Mouse (Mus musculus): ENCODE measurements around the gene Slc23a2. TPM values are rescaled to one million over a fixed set of nuclear protein-coding genes. Genes with fewer than 3 reads are reported as not detected.

Slc23a2 gene
- polyA plus RNA-seq, 1 experiment: 3.6 TPM

DNA sequence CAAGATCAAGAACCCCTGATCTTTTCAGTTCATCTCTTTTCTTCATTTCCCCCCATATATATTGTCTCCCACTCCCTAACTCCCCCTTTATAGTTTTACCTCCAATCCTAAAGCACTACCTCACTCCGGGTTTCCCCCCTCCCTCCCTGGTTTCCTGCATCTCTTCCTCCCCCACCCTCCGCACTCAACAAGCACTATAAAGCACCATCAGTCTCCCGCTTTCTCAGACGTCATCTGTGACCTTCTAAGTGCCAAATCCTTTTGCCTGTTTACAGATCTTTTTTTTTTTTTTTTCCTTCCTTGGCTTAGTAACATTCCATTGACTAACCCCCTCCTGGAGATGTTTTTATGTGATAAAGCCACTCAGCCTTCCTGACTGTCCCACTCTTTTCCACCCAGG lies 1.6 kb upstream of the Slc23a2 start:
- no peak overlapping the region for H3K27ac ChIP-seq (ENCODE audit: control insufficient read depth, insufficient read depth, low read depth, low read length)
- H3K27me3 ChIP-seq (ENCODE audit: control insufficient read depth, insufficient read depth, low read length): no peaks in the 10 kb centered on the region
- TF ChIP-seq POLR2A (IDR thresholded peaks at IDR 0.05; ENCODE audit: control insufficient read depth, low read depth, low read length) (no peak), CTCF (IDR thresholded peaks at IDR 0.05; ENCODE audit: control insufficient read depth, insufficient read depth, insufficient replicate concordance, low read depth, low read length) (no peak)
- H3K4me3 ChIP-seq (ENCODE audit: control insufficient read depth, low read depth, low read length): no peak overlapping the region
- no peaks in the 10 kb centered on the region for H3K36me3 ChIP-seq (ENCODE audit: control insufficient read depth, insufficient read depth, low read length)
- peaks cover 10% of the 10 kb centered on the region for H3K4me1 ChIP-seq (ENCODE audit: control insufficient read depth, insufficient read depth, low read length)

DNA sequence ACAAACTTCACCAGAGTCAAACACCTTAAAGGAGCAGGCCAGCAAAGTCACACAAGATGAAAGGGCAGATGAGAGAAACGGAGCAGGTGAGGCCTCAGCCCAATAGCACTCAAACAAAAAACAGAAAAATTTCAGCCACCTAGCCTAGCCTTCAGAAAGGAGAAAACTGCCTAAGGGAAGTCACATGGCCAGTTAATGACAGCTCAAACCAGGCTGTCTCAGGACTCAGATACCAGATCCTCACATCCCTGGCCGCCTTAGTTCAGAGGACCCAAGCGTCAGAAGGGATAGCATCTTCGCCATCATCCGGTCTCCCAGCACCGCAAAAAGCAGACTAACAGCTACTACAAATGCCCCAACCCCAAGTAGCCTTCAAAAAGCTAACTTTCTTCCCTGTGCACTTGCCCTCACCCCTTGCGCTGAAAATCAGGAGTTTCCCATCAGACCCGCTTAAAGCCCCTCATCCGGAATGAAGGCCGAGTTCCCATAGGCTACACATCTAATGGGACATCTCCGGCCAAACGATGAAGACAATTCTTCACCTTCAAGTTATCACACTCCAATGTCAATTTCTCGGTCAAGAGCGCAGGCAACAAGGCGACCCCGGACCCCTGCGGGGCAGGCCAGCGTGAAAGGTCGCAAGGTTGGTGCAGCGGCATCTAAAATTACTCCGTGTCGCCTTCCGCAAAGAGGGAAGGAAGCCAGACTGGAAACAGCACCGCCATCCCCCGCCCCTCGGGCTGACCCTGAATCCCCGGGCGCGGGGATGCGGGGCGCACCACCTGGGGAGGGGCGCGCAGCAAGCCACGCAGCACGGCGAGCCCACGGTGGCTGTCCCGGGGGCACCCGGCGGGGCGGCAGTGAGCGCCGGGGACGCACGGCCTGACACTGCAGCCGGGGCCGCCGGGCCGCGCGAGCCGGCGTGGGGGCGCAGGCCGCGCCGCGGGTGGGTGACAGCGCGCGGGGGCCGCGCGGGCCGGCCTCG lies 673 bp downstream of the Slc23a2 start:
- Histone ChIP-seq H3K36me3 (ENCODE audit: control insufficient read depth, insufficient read depth, low read length) (no peaks in the 10 kb centered on the region), H3K27me3 (ENCODE audit: control insufficient read depth, insufficient read depth, low read length) (no peaks in the 10 kb centered on the region), H3K27ac (ENCODE audit: control insufficient read depth, insufficient read depth, low read depth, low read length) (no peak overlapping the region), H3K4me3 (ENCODE audit: control insufficient read depth, low read depth, low read length) (peak overlapping the region; percentile 86), H3K4me1 (ENCODE audit: control insufficient read depth, insufficient read depth, low read length) (peaks cover 10% of the 10 kb centered on the region)
- TF ChIP-seq POLR2A (IDR thresholded peaks at IDR 0.05; ENCODE audit: control insufficient read depth, low read depth, low read length) (no peak), CTCF (IDR thresholded peaks at IDR 0.05; ENCODE audit: control insufficient read depth, insufficient read depth, insufficient replicate concordance, low read depth, low read length) (no peak)

DNA sequence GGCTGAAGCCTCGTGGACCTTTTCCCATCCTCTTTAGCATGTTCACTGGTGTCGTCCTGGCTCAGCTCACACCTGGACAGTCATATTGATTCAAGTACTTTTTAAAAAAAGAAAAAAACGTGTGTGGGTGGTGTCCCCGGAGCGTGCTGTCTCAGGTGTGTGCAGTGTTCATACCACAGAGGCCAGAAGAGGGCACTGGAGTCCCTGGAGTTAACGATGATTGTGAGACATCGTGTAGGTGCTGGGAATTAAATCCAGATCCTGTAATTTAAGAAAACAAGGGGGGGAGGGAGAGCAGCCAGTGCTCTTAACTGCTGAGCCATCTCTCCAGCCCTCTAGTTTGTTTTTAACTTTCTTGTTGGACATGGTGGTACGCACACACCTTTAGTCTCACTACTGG lies 2.3 kb downstream of the Slc23a2 start:
- Histone ChIP-seq H3K27ac (ENCODE audit: control insufficient read depth, insufficient read depth, low read depth, low read length) (no peak overlapping the region), H3K4me1 (ENCODE audit: control insufficient read depth, insufficient read depth, low read length) (peaks cover 10% of the 10 kb centered on the region), H3K36me3 (ENCODE audit: control insufficient read depth, insufficient read depth, low read length) (no peaks in the 10 kb centered on the region), H3K4me3 (ENCODE audit: control insufficient read depth, low read depth, low read length) (no peak overlapping the region), H3K27me3 (ENCODE audit: control insufficient read depth, insufficient read depth, low read length) (no peaks in the 10 kb centered on the region)
- TF ChIP-seq POLR2A (IDR thresholded peaks at IDR 0.05; ENCODE audit: control insufficient read depth, low read depth, low read length) (no peak), CTCF (IDR thresholded peaks at IDR 0.05; ENCODE audit: control insufficient read depth, insufficient read depth, insufficient replicate concordance, low read depth, low read length) (no peak)

DNA sequence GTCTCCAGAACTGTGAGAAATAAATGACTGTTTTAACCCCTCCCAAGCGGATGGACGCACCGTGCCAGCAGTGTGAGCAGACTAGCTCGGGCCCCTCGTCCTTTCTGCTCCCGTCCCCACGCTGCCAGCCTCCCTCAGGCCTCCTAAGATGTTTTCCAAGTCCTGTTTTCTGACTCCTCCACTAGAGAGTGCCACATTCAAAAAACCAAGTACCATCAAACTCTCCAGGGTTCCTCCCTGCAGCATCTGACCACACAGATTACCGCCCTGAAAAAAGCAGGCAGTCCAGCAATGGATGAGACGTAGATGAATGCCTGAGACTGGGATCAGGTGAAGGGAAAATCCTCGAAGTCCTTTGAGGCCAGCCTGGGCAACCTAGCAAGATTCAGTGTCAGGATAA lies 4.4 kb downstream of the Slc23a2 start:
- no peak for TF ChIP-seq CTCF (IDR thresholded peaks at IDR 0.05; ENCODE audit: control insufficient read depth, insufficient read depth, insufficient replicate concordance, low read depth, low read length)
- TF ChIP-seq POLR2A (IDR thresholded peaks at IDR 0.05; ENCODE audit: control insufficient read depth, low read depth, low read length): no peak

DNA sequence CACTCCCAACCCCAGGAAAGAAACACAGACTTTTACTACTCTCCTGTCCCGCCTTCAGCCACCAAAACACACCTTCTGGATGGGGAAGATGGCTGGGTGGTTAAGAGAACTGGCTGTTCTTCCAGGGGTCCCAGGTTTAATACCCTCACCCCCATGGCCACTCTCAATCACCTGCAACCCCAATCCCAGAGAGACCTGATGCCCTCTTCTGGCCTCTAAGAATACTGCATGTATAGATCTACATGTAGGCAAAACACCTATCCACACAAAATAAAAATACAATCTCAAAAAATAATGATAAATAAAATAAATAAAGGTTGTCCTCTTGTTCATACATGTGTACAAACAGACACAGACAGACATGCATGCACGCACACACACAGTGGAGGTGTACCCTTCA lies 5.8 kb downstream of the Slc23a2 start:
- Histone ChIP-seq H3K27ac (ENCODE audit: control insufficient read depth, insufficient read depth, low read depth, low read length) (no peak overlapping the region), H3K36me3 (ENCODE audit: control insufficient read depth, insufficient read depth, low read length) (no peaks in the 10 kb centered on the region), H3K27me3 (ENCODE audit: control insufficient read depth, insufficient read depth, low read length) (no peaks in the 10 kb centered on the region), H3K4me3 (ENCODE audit: control insufficient read depth, low read depth, low read length) (no peak overlapping the region), H3K4me1 (ENCODE audit: control insufficient read depth, insufficient read depth, low read length) (no peaks in the 10 kb centered on the region)
- no peak for TF ChIP-seq CTCF (IDR thresholded peaks at IDR 0.05; ENCODE audit: control insufficient read depth, insufficient read depth, insufficient replicate concordance, low read depth, low read length)
- no peak for TF ChIP-seq POLR2A (IDR thresholded peaks at IDR 0.05; ENCODE audit: control insufficient read depth, low read depth, low read length)

More for the DNA sequence above, 4.4 kb downstream of the Slc23a2 start:
- Histone ChIP-seq H3K36me3 (ENCODE audit: control insufficient read depth, insufficient read depth, low read length) (no peaks in the 10 kb centered on the region), H3K4me3 (ENCODE audit: control insufficient read depth, low read depth, low read length) (no peak overlapping the region), H3K27ac (ENCODE audit: control insufficient read depth, insufficient read depth, low read depth, low read length) (no peak overlapping the region), H3K4me1 (ENCODE audit: control insufficient read depth, insufficient read depth, low read length) (peaks cover 9% of the 10 kb centered on the region), H3K27me3 (ENCODE audit: control insufficient read depth, insufficient read depth, low read length) (no peaks in the 10 kb centered on the region)

DNA sequence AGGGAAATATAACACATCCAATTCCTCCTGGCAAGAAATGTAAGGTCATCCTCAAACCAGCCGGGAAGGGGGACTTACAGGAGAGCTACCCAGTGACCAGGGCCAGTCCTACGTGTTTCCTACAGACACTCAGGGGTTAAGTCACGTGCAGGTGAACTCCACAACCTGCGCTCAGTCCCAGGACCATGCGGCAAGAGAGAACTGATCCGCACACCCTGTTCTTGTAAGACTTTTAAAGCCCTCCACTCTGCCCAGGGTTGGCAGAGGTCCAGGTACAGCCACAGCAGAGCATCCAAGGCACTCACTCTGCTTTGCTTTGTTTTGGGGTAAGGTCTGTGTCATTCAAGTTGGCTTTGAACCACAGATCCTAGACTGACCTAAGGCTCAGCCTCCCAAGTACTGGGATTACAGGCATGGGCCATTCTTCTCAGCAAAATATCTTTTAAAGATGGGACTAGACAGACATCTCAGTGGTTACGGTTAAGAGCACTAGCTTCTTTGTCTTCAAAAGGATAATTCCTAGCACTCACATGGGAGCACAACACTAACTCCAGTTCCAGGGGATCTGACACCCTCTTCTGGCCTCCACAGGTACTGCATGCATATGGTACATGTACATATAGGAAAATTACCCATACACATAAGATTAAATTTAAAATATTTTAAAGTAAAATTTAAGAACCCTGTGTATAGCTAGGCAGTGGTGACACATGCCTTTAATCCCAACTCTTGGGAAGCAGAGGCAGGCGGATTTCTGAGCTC lies 8.9 kb downstream of the Slc23a2 start:
- Histone ChIP-seq H3K4me1 (ENCODE audit: control insufficient read depth, insufficient read depth, low read length) (peaks cover 3% of the 10 kb centered on the region), H3K36me3 (ENCODE audit: control insufficient read depth, insufficient read depth, low read length) (no peaks in the 10 kb centered on the region), H3K27ac (ENCODE audit: control insufficient read depth, insufficient read depth, low read depth, low read length) (no peak overlapping the region), H3K4me3 (ENCODE audit: control insufficient read depth, low read depth, low read length) (no peak overlapping the region), H3K27me3 (ENCODE audit: control insufficient read depth, insufficient read depth, low read length) (no peaks in the 10 kb centered on the region)
- TF ChIP-seq CTCF (IDR thresholded peaks at IDR 0.05; ENCODE audit: control insufficient read depth, insufficient read depth, insufficient replicate concordance, low read depth, low read length) (no peak), POLR2A (IDR thresholded peaks at IDR 0.05; ENCODE audit: control insufficient read depth, low read depth, low read length) (no peak)

DNA sequence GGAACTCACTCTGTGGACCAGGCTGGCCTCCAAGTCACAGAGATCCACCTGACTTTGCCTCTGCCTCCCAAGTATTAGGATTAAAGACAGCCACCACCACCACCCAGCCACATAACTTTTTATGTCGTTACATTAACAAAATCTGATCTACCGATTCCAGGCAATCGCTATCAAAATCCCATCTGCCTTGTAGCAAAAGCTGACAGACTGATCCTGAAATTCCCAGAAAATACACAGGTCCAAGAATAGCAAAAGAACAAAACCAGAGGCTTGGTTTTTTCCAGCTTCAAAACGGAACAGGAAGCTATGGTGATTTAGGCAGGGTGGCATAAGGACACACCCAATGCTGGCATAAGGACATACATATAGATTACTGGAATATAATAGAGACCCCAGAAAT lies 10.2 kb downstream of the Slc23a2 start:
- TF ChIP-seq CTCF (IDR thresholded peaks at IDR 0.05; ENCODE audit: control insufficient read depth, insufficient read depth, insufficient replicate concordance, low read depth, low read length): no peak
- TF ChIP-seq POLR2A (IDR thresholded peaks at IDR 0.05; ENCODE audit: control insufficient read depth, low read depth, low read length): no peak
- Histone ChIP-seq H3K4me1 (ENCODE audit: control insufficient read depth, insufficient read depth, low read length) (peaks cover 3% of the 10 kb centered on the region), H3K27me3 (ENCODE audit: control insufficient read depth, insufficient read depth, low read length) (no peaks in the 10 kb centered on the region), H3K27ac (ENCODE audit: control insufficient read depth, insufficient read depth, low read depth, low read length) (no peak overlapping the region), H3K4me3 (ENCODE audit: control insufficient read depth, low read depth, low read length) (no peak overlapping the region), H3K36me3 (ENCODE audit: control insufficient read depth, insufficient read depth, low read length) (no peaks in the 10 kb centered on the region)
